Mouse (Mus musculus): ENCODE results near the gene Rec8.

The Rec8 gene

DNA sequence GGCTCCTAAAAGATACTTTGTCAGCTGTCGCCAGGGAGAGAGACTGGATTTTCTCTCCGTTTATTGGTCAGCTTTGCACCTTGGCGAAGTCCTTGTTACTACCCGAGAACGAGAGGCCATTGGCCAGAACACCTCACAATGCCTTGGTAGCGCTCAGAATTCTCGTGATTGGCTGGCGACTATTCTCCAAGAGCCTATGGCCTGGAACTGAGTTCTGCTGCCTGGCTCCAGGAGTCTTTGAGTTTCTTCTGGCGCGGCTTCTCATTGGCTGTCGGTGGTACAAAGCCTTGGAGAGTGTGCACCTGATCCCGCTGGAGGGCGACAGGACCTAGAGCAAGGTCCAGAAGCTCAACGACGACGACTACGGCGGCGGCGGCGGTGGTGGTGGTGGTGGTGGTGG, at the start of gene Rec8:
TSS of gene Rec8 (plus strand) at position 216 of the 400 bp plus-strand sequence.
- DNase-seq (ENCODE audit: low spot score in 2 of 2): no peak

DNA sequence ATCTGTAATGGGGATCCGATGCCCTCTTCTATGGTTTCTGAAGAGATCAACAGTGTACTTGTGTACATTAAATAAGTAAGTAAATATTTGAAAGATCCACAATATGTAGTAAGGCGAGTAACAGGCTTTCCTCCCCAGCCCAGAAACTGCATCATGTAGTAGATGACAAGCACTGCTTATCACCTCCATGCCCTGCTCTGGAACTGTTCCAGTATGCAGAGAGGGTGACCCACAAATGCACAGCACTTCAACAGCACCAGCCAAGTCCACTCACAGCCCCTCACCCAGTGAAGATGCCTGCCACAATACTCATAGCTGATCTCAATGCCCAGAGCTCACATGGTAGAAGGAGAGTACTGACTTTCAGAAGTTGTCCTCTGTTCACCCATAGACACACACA, 47.2 kb upstream of the Rec8 start:
- DNase-seq (ENCODE audit: low spot score in 2 of 2): no peak

- DNase-seq (ENCODE audit: low spot score in 2 of 2): no peak
Observed at GRCm38 (mm10) chr14:55571760-55572159, 46.1 kb upstream of the Rec8 start.

GRCm38 (mm10) chr14:55575302-55575701, 42.5 kb upstream of the Rec8 start, which contains the start of gene Fitm1:
Gene Fitm1, plus strand, starts transcription at chr14:55575617.
- no peak for DNase-seq (ENCODE audit: low spot score in 2 of 2)

GRCm38 (mm10) chr14:55575711-55576110, 42.1 kb upstream of the Rec8 start:
- no peak for DNase-seq (ENCODE audit: low spot score in 2 of 2)

GRCm38 (mm10) chr14:55576376-55576775, 41.5 kb upstream of the Rec8 start:
- DNase-seq (ENCODE audit: low spot score in 2 of 2): peak in 1 of 2 experiments; percentile 43

- peak in 1 of 2 experiments; percentile 65 for DNase-seq (ENCODE audit: low spot score in 2 of 2)
Observed at GRCm38 (mm10) chr14:55577871-55578667, 39.8 kb upstream of the Rec8 start, which contains the start of gene Psme1. Gene Psme1, plus strand, starts transcription at chr14:55578123.

DNA sequence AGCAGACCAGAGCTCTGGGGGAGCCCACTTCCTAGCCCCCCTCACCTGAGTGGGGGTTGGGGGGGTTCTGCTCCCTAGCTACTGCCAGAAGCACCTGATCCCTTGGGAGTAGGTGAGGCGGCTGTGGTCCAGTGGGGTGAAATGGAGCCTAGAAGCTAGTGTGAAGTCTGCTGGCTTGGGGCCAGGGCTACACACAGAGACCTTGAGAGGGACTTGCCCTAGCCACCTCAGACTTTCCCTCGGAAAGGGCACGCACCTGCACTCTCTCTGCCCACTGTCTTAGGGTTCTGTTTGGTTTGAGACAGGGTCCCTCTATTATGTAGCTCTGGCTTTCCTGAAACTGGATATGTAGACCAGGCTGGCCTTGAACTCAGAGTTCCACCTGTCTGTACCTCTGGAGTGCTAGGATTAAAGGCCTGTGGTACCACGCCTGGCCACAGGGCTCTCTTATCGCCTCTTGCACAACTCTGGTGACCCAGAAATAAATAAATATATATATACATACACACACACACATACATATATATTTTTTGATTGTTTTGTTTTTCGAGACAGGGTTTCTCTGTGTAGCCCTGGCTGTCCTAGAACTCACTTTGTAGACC, 39.1 kb upstream of the Rec8 start:
- DNase-seq (ENCODE audit: low spot score in 2 of 2): no peak

DNA sequence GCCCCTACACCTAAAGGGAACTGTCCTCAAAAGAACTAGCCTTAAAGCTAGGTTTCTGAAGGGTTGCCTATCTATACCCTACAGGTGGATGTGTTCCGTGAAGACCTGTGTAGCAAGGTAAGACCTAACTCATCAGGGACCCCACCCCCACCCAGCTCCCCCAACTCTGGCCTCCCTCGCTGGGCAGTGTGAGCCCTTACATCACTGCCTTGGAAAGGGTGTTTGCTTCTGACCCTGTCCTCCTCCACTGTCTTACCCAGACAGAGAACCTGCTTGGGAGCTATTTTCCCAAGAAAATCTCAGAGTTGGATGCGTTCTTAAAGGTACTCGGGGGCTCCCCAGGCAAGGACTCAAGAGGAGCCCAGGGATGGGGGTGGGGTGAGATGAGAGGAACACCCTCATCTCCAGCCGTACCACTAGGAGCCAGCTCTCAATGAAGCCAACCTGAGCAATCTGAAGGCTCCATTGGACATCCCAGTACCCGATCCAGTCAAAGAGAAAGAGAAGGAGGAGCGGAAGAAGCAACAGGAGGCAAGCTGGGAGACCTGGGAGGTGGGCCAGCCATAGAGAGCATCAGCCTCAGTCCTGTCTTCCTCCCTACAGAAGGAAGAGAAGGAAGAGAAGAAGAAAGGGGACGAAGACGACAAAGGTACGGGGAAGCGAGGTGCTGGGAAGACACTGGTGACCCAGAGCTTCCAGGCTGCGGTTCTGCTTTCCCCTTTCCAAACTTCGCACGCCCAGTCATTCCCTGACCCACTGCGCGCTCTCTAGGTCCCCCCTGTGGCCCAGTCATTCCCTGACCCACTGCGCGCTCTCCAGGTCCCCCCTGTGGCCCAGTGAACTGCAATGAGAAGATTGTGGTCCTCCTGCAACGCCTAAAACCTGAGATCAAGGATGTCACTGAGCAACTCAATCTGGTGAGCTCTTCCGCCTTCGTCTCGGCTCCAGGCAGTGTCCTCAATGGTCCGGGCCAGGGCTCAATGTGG, 38.0 kb upstream of the Rec8 start:
- DNase-seq (ENCODE audit: low spot score in 2 of 2): no peak

- DNase-seq (ENCODE audit: low spot score in 2 of 2): no peak
Observed at GRCm38 (mm10) chr14:55580731-55581130, 37.1 kb upstream of the Rec8 start.

GRCm38 (mm10) chr14:55581981-55582681, 35.7 kb upstream of the Rec8 start:
- DNase-seq (ENCODE audit: low spot score in 2 of 2): no peak

- DNase-seq (ENCODE audit: low spot score in 2 of 2): no peak
Observed at GRCm38 (mm10) chr14:55584303-55584701, 33.5 kb upstream of the Rec8 start.

DNA sequence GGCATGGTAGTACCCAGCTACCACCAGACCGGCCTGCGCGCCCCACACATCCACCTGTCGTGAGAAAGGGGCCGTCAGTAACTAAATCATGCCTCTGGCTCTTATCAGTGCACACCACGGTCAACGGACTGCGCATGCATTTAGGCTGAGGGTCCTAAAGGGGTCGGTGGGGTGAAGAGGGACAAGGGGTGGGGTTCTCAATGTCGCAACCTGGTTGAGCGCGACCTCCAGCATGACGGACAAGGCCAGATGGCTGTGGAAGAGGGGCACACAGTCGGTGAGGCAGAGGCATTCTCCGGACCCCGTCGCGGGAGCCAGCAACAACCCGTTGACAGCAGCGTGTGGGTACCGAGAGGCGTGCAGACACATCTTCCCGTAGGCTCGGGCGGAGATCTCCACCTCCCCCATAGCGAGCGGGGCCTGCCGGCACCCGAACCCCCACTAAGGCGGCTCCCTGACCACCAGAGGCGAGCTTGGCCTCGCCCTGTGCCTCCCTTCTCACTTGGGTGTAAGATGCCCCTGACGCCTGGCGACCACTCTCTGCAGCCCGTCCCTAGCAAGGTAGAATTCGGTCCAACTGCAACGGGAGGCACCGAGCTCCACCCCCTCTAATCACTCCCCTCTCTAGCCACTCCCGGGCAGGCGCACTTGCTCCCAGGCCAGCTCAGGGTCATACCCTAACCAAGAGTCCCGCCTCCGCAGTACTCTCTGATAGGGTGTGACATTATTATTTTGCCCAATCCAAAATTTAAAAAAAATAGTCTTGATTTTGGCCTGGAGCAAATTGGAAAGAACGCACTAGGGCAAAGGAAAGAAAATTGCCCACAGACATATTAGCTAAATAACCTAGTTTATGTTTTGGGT, 32.9 kb upstream of the Rec8 start, which contains the start of gene Emc9:
TSS of gene Emc9 (minus strand) at position 601 of the 864 bp plus-strand sequence.
- peak in 1 of 2 experiments; percentile 62 for DNase-seq (ENCODE audit: low spot score in 2 of 2)

- no peak for DNase-seq (ENCODE audit: low spot score in 2 of 2)
Observed at GRCm38 (mm10) chr14:55585566-55585960, 32.3 kb upstream of the Rec8 start.

DNA sequence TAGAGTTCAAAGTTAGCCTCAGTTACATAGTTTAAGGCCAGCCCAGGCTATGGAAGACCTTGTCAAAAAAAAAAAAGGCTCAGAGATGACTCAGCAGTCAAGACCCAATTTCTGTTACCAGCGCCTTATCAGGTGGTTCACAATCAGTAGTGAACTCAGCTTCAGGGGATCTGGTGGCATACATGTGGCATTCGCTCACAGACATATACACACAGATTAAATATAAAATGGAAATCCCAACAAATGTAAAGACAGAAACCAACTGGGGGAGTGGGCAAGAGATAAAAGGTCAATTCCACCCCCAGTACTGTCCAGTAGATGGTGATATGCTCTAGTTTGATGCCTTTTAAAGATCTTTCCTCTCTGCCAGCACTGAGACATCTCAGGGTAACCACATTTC, 31.7 kb upstream of the Rec8 start:
- DNase-seq (ENCODE audit: low spot score in 2 of 2): no peak

DNA sequence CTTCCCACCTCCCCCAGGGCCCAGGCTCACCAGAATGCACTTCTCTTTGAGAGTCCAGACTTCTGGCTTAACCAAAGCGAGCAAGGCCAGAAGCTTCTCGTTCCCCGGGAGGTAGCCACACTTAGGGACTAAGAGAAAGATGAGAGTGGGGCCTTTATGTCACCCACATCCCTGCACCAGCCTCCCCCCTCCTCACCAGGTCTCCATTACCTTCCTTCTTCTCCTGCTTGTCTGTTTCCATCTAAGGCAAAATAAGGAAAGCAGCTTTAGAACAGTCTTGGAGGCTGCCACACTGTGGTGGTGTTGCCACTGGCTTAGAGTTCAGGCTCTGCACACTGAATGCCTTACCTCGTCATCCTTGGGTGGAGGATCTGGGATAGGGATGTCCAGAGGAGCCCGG, 28.6 kb upstream of the Rec8 start:
- DNase-seq (ENCODE audit: low spot score in 2 of 2): no peak

DNA sequence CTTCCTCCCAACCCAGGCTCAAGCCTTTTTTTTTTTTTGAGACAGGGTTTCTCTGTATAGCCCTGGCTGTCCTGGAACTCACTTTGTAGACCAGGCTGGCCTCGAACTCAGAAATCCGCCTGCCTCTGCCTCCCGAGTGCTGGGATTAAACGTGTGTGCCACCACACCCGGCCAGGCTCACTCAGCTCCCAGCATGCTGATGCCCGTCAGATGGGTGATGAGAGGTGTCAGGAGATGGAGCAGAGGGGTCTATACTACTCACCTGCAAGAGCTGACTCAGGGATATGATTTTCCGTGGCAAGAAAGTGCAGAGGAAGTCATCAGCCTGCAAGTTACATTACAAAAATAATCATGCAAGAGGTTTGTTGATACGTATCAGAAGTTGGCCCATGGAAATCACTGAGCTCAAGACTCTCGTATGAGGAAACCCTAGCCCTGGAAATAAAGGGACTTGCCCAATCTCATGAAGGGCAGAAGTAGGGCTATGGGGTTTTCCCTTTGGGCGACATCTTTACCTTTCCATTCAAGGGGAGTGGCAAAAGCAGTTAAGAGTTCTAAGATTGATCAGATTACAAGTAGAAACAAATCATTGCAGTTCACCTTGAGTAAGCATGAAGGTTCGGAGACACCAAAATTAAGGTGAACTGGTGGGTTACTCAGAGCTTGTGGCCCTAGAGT, 27.9 kb upstream of the Rec8 start:
- DNase-seq (ENCODE audit: low spot score in 2 of 2): no peak

- peak; percentile 90 to 95 for DNase-seq (ENCODE audit: low spot score in 2 of 2)
Observed at GRCm38 (mm10) chr14:55590748-55591330, 27.0 kb upstream of the Rec8 start, which contains the start of gene Psme2. Gene Psme2, minus strand, starts transcription at chr14:55591113.

DNA sequence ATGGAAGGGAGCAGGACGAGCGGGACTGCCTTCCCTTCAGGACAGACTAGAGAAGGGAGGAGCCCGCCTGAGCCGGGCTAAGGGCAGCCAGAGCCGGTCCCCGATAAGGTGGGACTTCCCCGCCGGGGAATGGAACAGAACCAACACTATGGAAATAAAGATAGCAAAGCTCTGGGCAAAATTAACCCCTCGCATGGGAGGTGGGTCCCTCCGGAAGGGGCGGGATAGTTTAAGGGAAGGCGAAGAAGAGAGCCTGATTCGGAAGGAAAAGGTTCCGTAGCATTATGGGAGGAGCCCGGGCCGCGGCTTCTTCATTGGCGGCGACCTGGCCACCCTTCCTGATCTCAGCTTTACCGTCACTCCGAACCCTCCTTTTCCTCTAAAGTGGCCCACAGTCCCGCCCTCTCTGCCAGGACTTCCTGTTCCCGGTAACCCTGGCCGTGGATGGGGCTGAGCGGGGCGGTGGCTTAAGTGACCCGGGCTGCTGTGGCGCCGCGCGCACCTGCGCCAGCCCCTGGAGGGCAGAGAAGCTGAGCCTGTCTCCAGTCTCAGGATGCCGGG, 26.4 kb upstream of the Rec8 start, which contains the start of gene Rnf31:
TSS of gene Rnf31 (plus strand) at position 378 of the 561 bp plus-strand sequence.
- peak; percentile 88 to 95 for DNase-seq (ENCODE audit: low spot score in 2 of 2)
